ENCODE assay signal across 23 mouse cellular contexts in the genomic region with DNA sequence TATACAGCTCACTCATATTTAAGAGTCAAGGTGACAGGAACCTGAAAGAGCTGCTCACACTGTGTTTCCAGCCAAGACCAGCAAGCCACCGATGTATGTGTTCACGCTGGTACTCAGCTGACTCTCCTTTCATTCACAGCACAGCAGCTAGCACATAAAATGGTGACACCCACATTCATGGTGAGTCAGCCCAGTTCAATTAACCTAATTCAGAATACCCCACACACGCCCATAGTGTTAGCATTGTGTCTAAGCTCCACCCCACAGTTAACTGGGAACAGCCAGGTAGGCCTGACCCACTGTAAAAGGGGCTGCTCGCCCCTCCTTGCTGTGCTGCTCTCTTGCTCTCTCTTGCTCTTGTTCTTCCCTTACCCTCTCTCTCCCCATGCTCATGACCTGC. TPM values are rescaled to one million over a fixed set of nuclear protein-coding genes. Genes with fewer than 3 reads are reported as not detected.
DNase-seq lines count a peak whose midpoint lies in the region; ATAC-seq lines count a peak whose summit lies in the region.
"Had no signal": no experiment of that assay in that cellular context is flagged by ENCODE, and none has a peak within 500 bp of the region (broad histone marks: within the 10 kb centered on the region; RNA-seq: fewer than 3 reads in every experiment).

No protein-coding gene starts in this region.

- peak; percentile 52 for DNase-seq in right cerebral cortex, adult 18-20 months
- DNase-seq in right cerebral cortex, postnatal 14 days = no peak
- peak; percentile 86 for DNase-seq in R1 (ENCODE audit: low read depth, low spot score)
- DNase-seq in kidney, adult 9 months = no peak
- DNase-seq in layer of hippocampus, postnatal 36 days = no peak
- DNase-seq: adrenal gland, adult 2 months; B cell, adult 2 months; cerebellum, adult 11-12 months; cerebellum, postnatal 14 days; kidney, postnatal 4 days; liver; lung, adult 18-20 months; lung, postnatal 10 days had no signal

- H3K36me3 ChIP-seq in stomach, embryonic 14.5 days (ENCODE audit: control insufficient read depth, insufficient read depth, low read length) = peaks cover 14% of the 10 kb centered on the region; the same call in 1 of the 2 replicates
- H3K36me3 ChIP-seq in liver, embryonic 12.5 days = peaks cover 51% of the 10 kb centered on the region

- H3K9me3 ChIP-seq in stomach, embryonic 14.5 days (ENCODE audit: control insufficient read depth, low read depth, low read length) = no peaks in the 10 kb centered on the region
- no peaks in the 10 kb centered on the region for H3K9me3 ChIP-seq in liver, embryonic 12.5 days (replicated peaks)
- H3K9me3 ChIP-seq: embryonic facial prominence, embryonic 12.5 days; forebrain, embryonic 12.5 days; heart, embryonic 10.5 days; hindbrain, embryonic 15.5 days; kidney, embryonic 15.5 days; limb, embryonic 10.5 days had no signal

- no peak overlapping the region for H3K4me3 ChIP-seq in stomach, embryonic 14.5 days (ENCODE audit: low read depth, low read length)
- no peak overlapping the region for H3K4me3 ChIP-seq in liver, embryonic 12.5 days
- H3K4me3 ChIP-seq: embryonic facial prominence, embryonic 12.5 days; forebrain, embryonic 12.5 days; heart, embryonic 10.5 days; hindbrain, embryonic 15.5 days; kidney, embryonic 15.5 days; limb, embryonic 10.5 days had no signal

- no peaks in the 10 kb centered on the region for H3K4me1 ChIP-seq in stomach, embryonic 14.5 days (ENCODE audit: control insufficient read depth, insufficient read depth, low read length)
- no peaks in the 10 kb centered on the region for H3K4me1 ChIP-seq in liver, embryonic 12.5 days
- H3K4me1 ChIP-seq: embryonic facial prominence, embryonic 12.5 days; forebrain, embryonic 12.5 days; kidney, embryonic 15.5 days; limb, embryonic 10.5 days had no signal

- no peak overlapping the region for H3K9ac ChIP-seq in stomach, embryonic 14.5 days (replicated peaks; ENCODE audit: low read depth, low read length)
- no peak overlapping the region for H3K9ac ChIP-seq in liver, embryonic 12.5 days
- H3K9ac ChIP-seq: embryonic facial prominence, embryonic 12.5 days; forebrain, embryonic 12.5 days; hindbrain, embryonic 15.5 days; kidney, embryonic 15.5 days had no signal

- no peaks in the 10 kb centered on the region for H3K27me3 ChIP-seq in stomach, embryonic 14.5 days (ENCODE audit: control insufficient read depth, insufficient read depth, low read length)
- no peaks in the 10 kb centered on the region for H3K27me3 ChIP-seq in liver, embryonic 12.5 days (replicated peaks)
- H3K27me3 ChIP-seq: CH12.LX; embryonic facial prominence, embryonic 12.5 days; forebrain, embryonic 12.5 days; hindbrain, embryonic 15.5 days; kidney, embryonic 15.5 days had no signal

- H3K27ac ChIP-seq in stomach, embryonic 14.5 days (ENCODE audit: low read length) = no peak overlapping the region
- no peak overlapping the region for H3K27ac ChIP-seq in liver, embryonic 12.5 days
- H3K27ac ChIP-seq: embryonic facial prominence, embryonic 12.5 days; forebrain, embryonic 12.5 days; heart, embryonic 10.5 days; hindbrain, embryonic 15.5 days; kidney, embryonic 15.5 days; limb, embryonic 10.5 days had no signal

- no peak overlapping the region for H3K4me2 ChIP-seq in stomach, embryonic 14.5 days (replicated peaks; ENCODE audit: low read depth, low read length)
- H3K4me2 ChIP-seq in liver, embryonic 12.5 days = no peak overlapping the region
- H3K4me2 ChIP-seq: embryonic facial prominence, embryonic 12.5 days; forebrain, embryonic 12.5 days; hindbrain, embryonic 15.5 days; kidney, embryonic 15.5 days; midbrain, embryonic 11.5 days had no signal

- ATAC-seq in stomach, embryonic 14.5 days (ENCODE audit: insufficient number of reproducible peaks, insufficient read depth, low FRiP score, low read depth) = peak; percentile 83
- ATAC-seq in liver, embryonic 12.5 days = no peak

- WGBS in stomach, embryonic 14.5 days = 69% methylated on average over 4 of the region's 4 CpGs
- 80% methylated on average over 4 of the region's 4 CpGs for WGBS in liver, embryonic 12.5 days (ENCODE audit: insufficient replicate concordance)

RNA-seq across cellular contexts. Expression of gene Oxsr1, which starts 50.7 kb away (rescaled TPM):
- polyA plus RNA-seq in stomach, embryonic 14.5 days (2014; fragmentation: Nextera tagmentation; extraction: Ambion mirVana) = 16.6 and 16.9 TPM in 2 replicates
- 10 to 100 TPM; 28.2 to 31.1 TPM for total RNA-seq in layer of hippocampus, postnatal 36 days (2021)
- 11.1 and 12.2 TPM in 2 replicates for polyA plus RNA-seq in liver, embryonic 12.5 days (2016; fragmentation: Nextera tagmentation; extraction: Ambion mirVana)

Comparison
In these comparisons a context has a peak if more than half of its experiments do, and no peak if none do; other contexts are left out.
1. DNase-seq: peak in right cerebral cortex, adult 18-20 months (single experiment) and R1 (single experiment); none in right cerebral cortex, postnatal 14 days (single experiment), kidney, adult 9 months (single experiment) and layer of hippocampus, postnatal 36 days (0 of 2).